Mouse (Mus musculus) liver, embryonic 13.5 days (tissue): ENCODE results near the gene Fbf1. TPM values are rescaled to one million over a fixed set of nuclear protein-coding genes. Genes with fewer than 3 reads are reported as not detected.
"Not testable (repeated sequence)": the region's sequence is repeated elsewhere in the genome, so short reads cannot be mapped to it uniquely, and the experiment has no call there.

Experiments used
- ATAC-seq: fragments of 200-750 bp; cut with Nextera tagmentation; 2 replicates; pipeline ENCODE4 v1.8.0; 2017; ENCODE audit warnings: low read depth, mild to moderate bottlenecking, moderate number of reproducible peaks, moderate library complexity
- DNase-seq: peaks from one replicate; pipeline ENCODE4 v3.0.0; 2022
- H3K27ac ChIP-seq: fragments of 300-500 bp; sonication (generic); 2 replicates; pipeline ENCODE4 v1.5.1; 2015; ENCODE audit warnings: moderate library complexity, mild to moderate bottlenecking, inconsistent platforms
- H3K27me3 ChIP-seq: fragments of 300-500 bp; sonication (generic); 2 replicates; pipeline ENCODE4 v1.6.1; 2015; ENCODE audit warnings: mild to moderate bottlenecking, inconsistent platforms
- H3K36me3 ChIP-seq: fragments of 300-500 bp; sonication (generic); 2 replicates; pipeline ENCODE4 v1.6.1; 2015; ENCODE audit warnings: mild to moderate bottlenecking, inconsistent platforms
- H3K4me1 ChIP-seq: fragments of 300-500 bp; sonication (generic); replicated peaks from 2 replicates; pipeline ENCODE4 v1.6.1; 2015; ENCODE audit warnings: inconsistent platforms
- H3K4me2 ChIP-seq: fragments of 300-500 bp; sonication (generic); 2 replicates; pipeline ENCODE4 v1.6.1; 2015; ENCODE audit warnings: inconsistent platforms, mild to moderate bottlenecking, moderate library complexity
- H3K4me3 ChIP-seq: fragments of 300-500 bp; sonication (generic); replicated peaks from 2 replicates; pipeline ENCODE4 v1.5.1; 2015; ENCODE audit warnings: mild to moderate bottlenecking, inconsistent platforms
- H3K9ac ChIP-seq: fragments of 300-500 bp; sonication (generic); 2 replicates; pipeline ENCODE4 v1.6.1; 2015; ENCODE audit warnings: mild to moderate bottlenecking, inconsistent platforms
- H3K9me3 ChIP-seq: fragments of 300-500 bp; sonication (generic); replicated peaks from 2 replicates; pipeline ENCODE4 v1.6.1; 2016; ENCODE audit warnings: inconsistent platforms
- WGBS: fragments of 180-500 bp; shearing (Covaris S2); methylation state at CpG from one replicate; pipeline ENCODE4 v1.1.7; 2015; ENCODE audit not compliant: insufficient replicate concordance; 5-methylcytosine and 5-hydroxymethylcytosine counted together
- polyA plus RNA-seq: library from polyadenylated mRNA; unstranded; fragments of >200 nt; fragmentation: Nextera tagmentation; extraction: Ambion mirVana; gene quantifications from 2 replicates; pipeline ENCODE4 v1.2.1, GENCODE M21; 2015

Fbf1 gene
- polyA plus RNA-seq, 1 experiment from 2014 or later, result 7.0 TPM

- Histone ChIP-seq H3K9me3 (0 out of 2 replicates have a peak, but pooled peaks cover 4% of the 10 kb centered on the region), H3K9ac (no peak overlapping the region), H3K4me3 (no peak overlapping the region), H3K4me2 (no peak overlapping the region), H3K4me1 (peaks cover 50% of the 10 kb centered on the region), H3K27ac (no peak overlapping the region), H3K36me3 (no peaks in the 10 kb centered on the region), H3K27me3 (no peaks in the 10 kb centered on the region)
- WGBS, result 71% methylated on average over 5 of the region's 5 CpGs
- no peak for ATAC-seq
- DNase-seq, result no peak
These were observed 71.5 kb downstream of the Fbf1 start for GRCm38 (mm10) chr11:116096213-116097108.

- Histone ChIP-seq H3K4me1 (peaks cover 41% of the 10 kb centered on the region), H3K36me3 (no peaks in the 10 kb centered on the region), H3K9ac (no peak overlapping the region), H3K27me3 (no peaks in the 10 kb centered on the region), H3K9me3 (0 out of 2 replicates have a peak, but pooled peaks cover 4% of the 10 kb centered on the region), H3K27ac (0 out of 2 replicates have a peak overlapping the region, but pooled peaks have one; percentile 16), H3K4me3 (no peak overlapping the region), H3K4me2 (no peak overlapping the region)
- 17% methylated on average over 3 of the region's 3 CpGs for WGBS
- DNase-seq (no peak), ATAC-seq (no peak)
These were observed 72.4 kb downstream of the Fbf1 start for GRCm38 (mm10) chr11:116095573-116095972.

- Histone ChIP-seq H3K4me3 (peak overlapping the region; percentile 21), H3K9me3 (0 out of 2 replicates have a peak, but pooled peaks cover 4% of the 10 kb centered on the region), H3K27me3 (no peaks in the 10 kb centered on the region), H3K4me2 (peak overlapping the region; percentile 49), H3K4me1 (peaks cover 31% of the 10 kb centered on the region), H3K9ac (peak overlapping the region; percentile 40; the same call in 1 of the 2 replicates), H3K36me3 (no peaks in the 10 kb centered on the region), H3K27ac (peak overlapping the region; percentile 77)
- 8% methylated on average over 16 of the region's 16 CpGs for whole genome bisulfite sequencing
- ATAC-seq (peak; percentile 51; the same call in 1 of the 2 replicates), DNase-seq (no peak)
These were observed 74.0 kb downstream of the Fbf1 start for GRCm38 (mm10) chr11:116093771-116094565.

GRCm38 (mm10) chr11:116092959-116093358, 75.0 kb downstream of the Fbf1 start:
- not testable (repeated sequence) for DNase-seq, H3K4me2 ChIP-seq, H3K9ac ChIP-seq, ATAC-seq, H3K27me3 ChIP-seq, H3K9me3 ChIP-seq, H3K36me3 ChIP-seq, H3K4me3 ChIP-seq
- H3K4me1 ChIP-seq, result peaks cover 36% of the 10 kb centered on the region
- peak overlapping the region; percentile 77; the same call in 1 of the 2 replicates for H3K27ac ChIP-seq
- 76% methylated on average over 6 of the region's 6 CpGs for WGBS

Other genes starting within 250 kb of the Fbf1 start
- gene Sap30bp, start 234.9 kb downstream of the Fbf1 start, polyA plus RNA-seq, result 23.4 and 35.2 TPM in 2 replicates
- 9.9 and 10.2 TPM in 2 replicates for gene Recql5, start 234.7 kb downstream of the Fbf1 start, polyA plus RNA-seq
- 0.23 and 0.25 TPM in 2 replicates for gene Itgb4, start 193.5 kb downstream of the Fbf1 start, polyA plus RNA-seq
- gene Galk1, start 155.4 kb downstream of the Fbf1 start, polyA plus RNA-seq, result 164 and 165 TPM in 2 replicates
- gene H3f3b, start 140.2 kb downstream of the Fbf1 start, polyA plus RNA-seq, result 785 and 880 TPM in 2 replicates
- 9.8 and 10.7 TPM in 2 replicates for gene Unk, start 137.8 kb downstream of the Fbf1 start, polyA plus RNA-seq
- gene Unc13d, start 90.2 kb downstream of the Fbf1 start, polyA plus RNA-seq, result 31.6 and 32.7 TPM in 2 replicates
- gene Wbp2, start 81.2 kb downstream of the Fbf1 start, polyA plus RNA-seq, result 58.9 and 81.2 TPM in 2 replicates
- 3.7 and 4.0 TPM in 2 replicates for gene Trim47, start 41.0 kb downstream of the Fbf1 start, polyA plus RNA-seq
- 1.1 and 1.4 TPM in 2 replicates for gene Trim65, start 37.0 kb downstream of the Fbf1 start, polyA plus RNA-seq
- gene Mrpl38, start 29.3 kb downstream of the Fbf1 start, polyA plus RNA-seq, result 66.6 and 70.9 TPM in 2 replicates
- gene Ten1, start 30.7 kb upstream of the Fbf1 start, polyA plus RNA-seq, result 35.2 and 38.4 TPM in 2 replicates
- 14.5 and 18.1 TPM in 2 replicates for gene Acox1, start 30.9 kb upstream of the Fbf1 start, polyA plus RNA-seq
- gene Evpl, start 69.9 kb upstream of the Fbf1 start, polyA plus RNA-seq, result 0.10 TPM in 2 replicates
- gene Srp68, start 106.1 kb upstream of the Fbf1 start, polyA plus RNA-seq, result 47.6 and 51.6 TPM in 2 replicates
- gene Galr2, start 112.8 kb upstream of the Fbf1 start, polyA plus RNA-seq, result 0.07 TPM in 1 of 2 replicates, not detected in the other
- 21.3 and 25.1 TPM in 2 replicates for gene Exoc7, start 139.1 kb upstream of the Fbf1 start, polyA plus RNA-seq
- gene Foxj1, start 167.2 kb upstream of the Fbf1 start, polyA plus RNA-seq, result 1.1 and 1.2 TPM in 2 replicates
- 1.1 and 1.4 TPM in 2 replicates for gene Rnf157, start 244.9 kb upstream of the Fbf1 start, polyA plus RNA-seq